Mouse (Mus musculus) c-Kit-positive CD71-positive TER-119-positive erythroid progenitor cells, embryonic 14.5 days (primary cell): ENCODE data around the gene Tec.
A peak's percentile ranks its signal among the peaks of the same experiment; 100 is the strongest.

Experiments
- DNase-seq: peaks from one replicate; pipeline ENCODE4 v3.0.0-alpha.2; 2013; ENCODE audit warnings: low spot score

Tec gene

DNA sequence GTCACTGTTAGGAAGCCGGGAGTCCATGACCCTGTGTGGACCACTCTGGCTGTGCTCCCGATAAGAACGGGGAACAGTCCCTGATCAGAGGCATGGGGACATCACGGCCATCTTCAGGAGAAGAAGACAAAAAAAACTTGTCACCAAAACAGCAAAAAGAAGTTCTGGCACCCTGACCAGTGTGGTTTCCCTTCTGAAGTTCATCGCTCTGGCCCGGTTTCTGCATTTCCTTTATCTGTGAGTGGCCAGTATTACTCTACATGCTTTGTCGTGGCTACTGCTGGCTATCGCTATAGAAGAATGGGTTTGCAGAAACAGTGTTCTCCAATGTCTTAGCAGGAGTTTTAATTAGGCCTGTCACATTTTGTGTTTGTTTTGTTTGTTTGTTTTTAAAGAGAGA is 131.8 kb downstream of the Tec start:
- DNase-seq, result no peak

DNA sequence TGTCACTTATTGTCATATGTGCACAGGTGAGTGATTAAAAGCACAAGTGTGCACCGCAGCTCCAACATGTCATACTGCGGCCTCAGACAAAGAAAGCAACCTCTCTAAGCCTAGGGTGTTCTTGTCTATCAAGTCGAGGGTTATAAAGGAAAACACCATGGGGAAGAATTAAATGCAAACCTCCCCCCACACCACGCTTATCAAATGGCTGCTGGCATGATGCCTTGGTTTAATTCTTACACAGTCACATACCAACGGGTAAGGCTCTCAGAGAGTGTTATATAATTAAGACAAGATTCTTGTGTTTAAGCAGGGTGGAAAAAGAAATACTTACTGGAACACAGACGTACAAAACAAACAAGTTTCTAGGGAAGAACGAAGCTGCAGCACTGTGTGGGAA is 132.5 kb downstream of the Tec start:
- no peak for DNase-seq

DNA sequence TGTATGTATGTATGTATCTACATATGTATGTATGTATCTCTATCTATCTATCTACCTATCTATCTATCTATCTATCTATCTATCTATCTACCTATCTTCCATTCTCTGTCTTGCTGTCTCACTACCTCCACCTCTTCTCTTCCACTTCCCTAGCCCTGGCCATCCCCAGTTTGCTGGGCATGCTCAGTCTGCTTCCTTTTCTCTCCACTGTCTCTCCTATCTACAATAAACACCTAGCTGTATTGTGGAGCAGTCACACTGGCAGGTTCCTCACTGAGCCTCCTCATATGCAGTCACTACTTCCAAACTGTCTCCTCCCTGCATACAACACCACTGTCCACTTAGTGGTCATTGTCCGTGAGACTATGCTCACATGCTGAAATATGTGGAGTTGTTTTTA is 135.4 kb downstream of the Tec start:
- DNase-seq, result no peak

- no peak for DNase-seq
Measured at GRCm38 (mm10) chr5:72725404-72725803, 142.9 kb downstream of the Tec start.

- DNase-seq, result no peak
Measured at GRCm38 (mm10) chr5:72723429-72723828, 144.9 kb downstream of the Tec start.

DNA sequence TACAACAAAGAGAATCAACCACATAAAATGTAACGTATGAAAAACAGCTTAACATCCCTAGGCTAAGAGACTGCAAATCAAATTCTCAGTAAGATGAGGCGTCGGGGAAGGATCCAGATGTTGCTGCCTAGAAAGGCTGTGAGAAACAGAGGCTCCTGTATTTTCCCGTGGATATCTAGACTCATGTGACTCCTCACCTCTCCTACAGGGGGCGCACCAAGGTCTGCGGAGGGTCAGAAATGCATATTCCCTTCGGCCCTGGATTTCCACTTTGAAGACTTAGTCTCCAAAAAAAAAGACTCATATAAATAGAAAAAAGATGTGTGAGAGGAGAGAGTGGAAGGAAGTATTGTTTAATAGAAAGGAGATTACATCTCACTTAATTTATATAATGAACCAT is 147.7 kb downstream of the Tec start:
- no peak for DNase-seq

GRCm38 (mm10) chr5:72710572-72711278 is 157.6 kb downstream of the Tec start:
- DNase-seq, result peak; percentile 50

GRCm38 (mm10) chr5:72709976-72710375 is 158.3 kb downstream of the Tec start:
- DNase-seq, result no peak

- DNase-seq, result no peak
Measured at GRCm38 (mm10) chr5:72709451-72709850, 158.8 kb downstream of the Tec start.

DNA sequence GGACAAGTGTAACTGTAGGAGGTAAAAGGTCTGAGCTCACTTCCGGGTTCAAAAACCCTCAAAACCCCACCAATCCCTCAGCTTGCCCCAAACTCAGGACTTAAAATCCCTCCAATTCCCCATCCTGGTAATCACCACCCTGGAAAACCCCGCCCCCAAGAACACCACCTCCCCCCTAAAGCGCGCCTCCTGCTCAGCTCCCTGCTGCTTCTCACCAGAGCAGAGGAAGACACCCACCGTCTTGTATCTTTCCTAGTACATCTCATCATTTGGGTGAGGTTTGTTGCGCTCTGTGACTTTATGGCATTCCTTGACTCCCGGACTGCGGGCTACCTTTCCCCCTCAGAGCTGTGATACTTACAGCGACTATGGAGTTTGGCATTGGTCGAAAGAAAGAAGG is 161.6 kb downstream of the Tec start:
- no peak for DNase-seq

DNA sequence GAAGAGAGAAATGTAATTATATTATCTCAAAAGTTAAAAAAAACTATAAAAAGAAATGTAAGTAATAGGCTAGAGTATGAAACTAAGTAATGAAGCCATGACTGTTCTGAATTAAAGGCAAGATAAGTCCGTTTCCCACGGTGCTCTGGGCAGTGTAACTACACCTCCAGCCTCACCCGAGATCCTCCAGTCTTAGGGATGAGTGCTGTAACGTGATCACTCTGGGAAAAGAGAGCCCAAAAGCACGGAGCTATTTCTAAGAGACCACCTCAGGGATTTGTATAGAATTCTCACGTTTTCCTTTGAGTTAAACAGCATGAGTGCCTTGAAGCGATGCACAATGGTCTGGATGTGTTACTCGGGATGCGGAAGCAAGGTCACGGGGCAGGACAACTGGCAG is 162.2 kb downstream of the Tec start:
- DNase-seq, result no peak
